Mouse (Mus musculus): Measurements from ENCODE around the gene Iqgap1. TPM values are rescaled to one million over a fixed set of nuclear protein-coding genes. Genes with fewer than 3 reads are reported as not detected.

Iqgap1 gene
- polyA plus RNA-seq, 1 experiment from 2014 or later: 25.9 TPM

DNA sequence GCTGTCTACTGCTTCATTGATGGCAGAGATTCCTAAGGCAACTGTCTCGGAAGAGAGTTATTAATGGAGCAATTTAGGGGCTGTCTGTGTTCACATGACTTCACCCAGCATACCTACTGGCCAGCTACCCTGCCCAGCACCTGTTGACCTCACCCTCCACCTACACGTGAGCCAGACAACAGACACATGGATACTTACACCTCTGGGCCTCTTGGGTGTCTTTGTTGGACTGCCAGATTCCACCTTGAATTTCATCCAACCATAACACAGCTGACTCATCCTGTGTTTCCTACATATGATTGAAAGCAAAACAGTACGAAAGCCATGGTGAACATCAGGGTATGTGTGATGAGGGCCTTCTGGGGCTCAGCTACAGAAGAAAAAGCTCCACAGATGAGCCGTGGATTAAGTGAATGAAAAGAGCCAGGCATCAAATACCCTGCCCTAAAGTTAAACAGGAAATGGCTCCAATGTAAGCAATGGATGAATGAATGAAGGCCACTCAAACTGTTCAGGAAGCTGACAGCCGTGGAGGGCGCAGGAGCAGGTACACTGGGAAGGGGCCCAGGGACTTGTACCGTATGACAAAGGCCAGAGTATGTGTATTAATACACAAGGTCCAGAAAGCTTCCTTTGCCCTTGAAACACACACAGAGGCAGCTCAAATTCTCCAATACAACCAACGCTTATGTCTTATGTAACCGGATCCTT, 81.7 kb downstream of the Iqgap1 start:
- ATAC-seq (ENCODE audit: insufficient number of reproducible peaks, low FRiP score, low TSS enrichment, low read depth) (no peak), DNase-seq (ENCODE audit: low spot score) (no peak)
- 87% methylated on average over 9 of the region's 9 CpGs for WGBS

DNA sequence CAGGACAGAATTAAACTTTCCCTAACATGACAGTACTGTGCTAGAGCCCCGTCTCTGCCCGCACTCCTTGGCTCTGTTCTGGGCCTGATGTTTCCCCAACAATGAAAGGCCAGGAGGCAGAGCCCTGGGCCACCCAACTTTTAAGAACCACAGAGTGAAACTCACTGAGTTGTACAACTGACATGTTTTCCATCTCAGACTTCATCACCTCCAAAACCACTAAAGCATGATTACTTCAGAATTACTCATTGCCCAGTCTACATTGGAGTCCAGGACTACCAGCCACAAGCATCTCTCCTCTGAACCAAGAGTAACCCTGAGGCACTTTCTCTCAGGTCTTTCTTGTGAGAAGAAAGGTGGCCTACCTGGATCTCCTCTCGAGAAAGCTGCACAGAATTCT, 83.1 kb downstream of the Iqgap1 start:
- Histone ChIP-seq H3K4me2 (ENCODE audit: low read depth, severe bottlenecking) (no peak overlapping the region), H3K27me3 (ENCODE audit: control insufficient read depth, insufficient read depth, low read length) (no peaks in the 10 kb centered on the region), H3K27ac (replicated peaks; ENCODE audit: low read depth, low read length) (no peak overlapping the region), H3K9me3 (ENCODE audit: control insufficient read depth, low read length) (no peaks in the 10 kb centered on the region), H3K9ac (ENCODE audit: low read length) (no peak overlapping the region), H3K4me1 (ENCODE audit: control insufficient read depth, insufficient read depth, low read length) (peaks cover 5% of the 10 kb centered on the region), H3K4me3 (ENCODE audit: low read depth, low read length) (no peak overlapping the region), H3K36me3 (ENCODE audit: control insufficient read depth, insufficient read depth, low read length) (no peaks in the 10 kb centered on the region)
- ATAC-seq (ENCODE audit: insufficient number of reproducible peaks, low FRiP score, low TSS enrichment, low read depth) (no peak), DNase-seq (ENCODE audit: low spot score) (no peak)
- 93% methylated on average over 3 of the region's 3 CpGs for WGBS

More for the DNA sequence above, 81.7 kb downstream of the Iqgap1 start:
- Histone ChIP-seq H3K4me2 (ENCODE audit: low read depth, severe bottlenecking) (no peak overlapping the region), H3K9me3 (ENCODE audit: control insufficient read depth, low read length) (no peaks in the 10 kb centered on the region), H3K9ac (ENCODE audit: low read length) (no peak overlapping the region), H3K4me1 (ENCODE audit: control insufficient read depth, insufficient read depth, low read length) (peaks cover 5% of the 10 kb centered on the region), H3K27ac (replicated peaks; ENCODE audit: low read depth, low read length) (no peak overlapping the region), H3K27me3 (ENCODE audit: control insufficient read depth, insufficient read depth, low read length) (no peaks in the 10 kb centered on the region), H3K4me3 (ENCODE audit: low read depth, low read length) (no peak overlapping the region), H3K36me3 (ENCODE audit: control insufficient read depth, insufficient read depth, low read length) (peaks cover 4% of the 10 kb centered on the region; the same call in 1 of the 2 replicates)

DNA sequence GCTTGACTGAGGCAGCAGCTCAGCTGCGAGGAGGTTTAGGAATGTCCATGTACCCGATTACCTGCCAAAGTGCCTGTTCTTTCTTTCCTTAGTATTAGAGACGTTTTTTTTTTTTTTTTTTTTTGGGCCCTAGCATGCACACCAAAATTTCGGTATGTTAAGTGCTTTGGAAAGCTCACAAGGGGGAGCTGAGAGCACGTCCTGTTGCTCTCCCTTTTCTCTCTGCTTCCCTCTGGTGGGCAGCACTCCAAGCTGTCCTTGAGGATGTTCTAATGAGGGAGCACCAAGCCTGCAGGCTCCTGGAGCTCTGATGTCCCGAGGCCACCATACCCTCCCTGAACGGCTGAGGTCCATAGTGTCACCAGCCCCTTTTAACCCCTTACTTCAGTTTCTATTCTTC, 84.8 kb downstream of the Iqgap1 start:
- Histone ChIP-seq H3K27ac (replicated peaks; ENCODE audit: low read depth, low read length) (no peak overlapping the region), H3K4me3 (ENCODE audit: low read depth, low read length) (no peak overlapping the region), H3K4me2 (ENCODE audit: low read depth, severe bottlenecking) (no peak overlapping the region), H3K9ac (ENCODE audit: low read length) (no peak overlapping the region), H3K27me3 (ENCODE audit: control insufficient read depth, insufficient read depth, low read length) (no peaks in the 10 kb centered on the region), H3K9me3 (ENCODE audit: control insufficient read depth, low read length) (no peaks in the 10 kb centered on the region), H3K36me3 (ENCODE audit: control insufficient read depth, insufficient read depth, low read length) (no peaks in the 10 kb centered on the region), H3K4me1 (ENCODE audit: control insufficient read depth, insufficient read depth, low read length) (no peaks in the 10 kb centered on the region)
- DNase-seq (ENCODE audit: low spot score) (peak; percentile 67), ATAC-seq (ENCODE audit: insufficient number of reproducible peaks, low FRiP score, low TSS enrichment, low read depth) (no peak)
- WGBS: 36% methylated on average over 7 of the region's 7 CpGs

DNA sequence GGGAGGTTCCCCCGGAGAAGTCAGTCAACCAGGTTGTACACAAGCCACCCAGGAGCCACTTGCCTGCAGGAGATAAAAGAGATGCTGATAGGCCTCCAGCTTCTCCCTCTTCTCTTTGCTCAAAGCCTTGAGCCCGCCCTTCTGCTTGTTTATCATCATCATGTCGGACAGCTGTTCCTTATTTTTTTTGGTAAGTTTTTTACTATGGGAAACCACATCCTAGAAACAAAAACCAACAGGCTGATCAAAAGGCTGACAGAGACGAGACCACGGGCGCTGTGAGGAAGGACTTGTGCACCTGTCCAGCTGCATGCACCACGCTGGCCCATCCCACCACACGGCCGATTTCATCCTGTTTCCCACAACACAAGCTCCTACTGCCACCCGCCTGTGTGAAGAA, 89.6 kb downstream of the Iqgap1 start:
- Histone ChIP-seq H3K9ac (ENCODE audit: low read length) (no peak overlapping the region), H3K27ac (replicated peaks; ENCODE audit: low read depth, low read length) (no peak overlapping the region), H3K4me1 (ENCODE audit: control insufficient read depth, insufficient read depth, low read length) (no peaks in the 10 kb centered on the region), H3K9me3 (ENCODE audit: control insufficient read depth, low read length) (no peaks in the 10 kb centered on the region), H3K4me3 (ENCODE audit: low read depth, low read length) (no peak overlapping the region), H3K36me3 (ENCODE audit: control insufficient read depth, insufficient read depth, low read length) (0 out of 2 replicates have a peak, but pooled peaks cover 3% of the 10 kb centered on the region), H3K27me3 (ENCODE audit: control insufficient read depth, insufficient read depth, low read length) (no peaks in the 10 kb centered on the region), H3K4me2 (ENCODE audit: low read depth, severe bottlenecking) (no peak overlapping the region)
- no peak for ATAC-seq (ENCODE audit: insufficient number of reproducible peaks, low FRiP score, low TSS enrichment, low read depth)
- 91% methylated on average over 10 of the region's 10 CpGs for WGBS
- no peak for DNase-seq (ENCODE audit: low spot score)

DNA sequence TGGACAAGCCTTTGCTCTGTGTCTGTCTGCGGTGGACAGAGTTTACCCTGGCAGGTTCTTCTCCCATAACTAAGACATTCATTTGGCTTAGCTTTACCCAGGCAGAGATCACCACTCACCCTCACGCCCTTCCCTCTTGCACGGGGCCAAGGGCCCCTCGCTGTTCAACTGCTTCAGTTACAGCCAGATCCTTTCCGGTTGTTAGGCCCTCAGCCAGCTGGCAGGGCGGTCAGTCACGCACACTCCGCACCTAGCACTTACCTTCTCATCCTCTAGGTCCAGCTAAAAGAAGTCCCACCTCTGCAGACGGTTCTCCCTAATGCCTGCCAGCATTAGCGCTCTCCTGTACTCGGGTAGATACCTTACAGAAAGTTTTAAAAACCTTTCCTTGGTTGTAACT, 92.8 kb downstream of the Iqgap1 start:
- Histone ChIP-seq H3K9ac (ENCODE audit: low read length) (no peak overlapping the region), H3K4me2 (ENCODE audit: low read depth, severe bottlenecking) (no peak overlapping the region), H3K9me3 (ENCODE audit: control insufficient read depth, low read length) (no peaks in the 10 kb centered on the region), H3K4me1 (ENCODE audit: control insufficient read depth, insufficient read depth, low read length) (no peaks in the 10 kb centered on the region), H3K27ac (replicated peaks; ENCODE audit: low read depth, low read length) (no peak overlapping the region), H3K4me3 (ENCODE audit: low read depth, low read length) (no peak overlapping the region), H3K27me3 (ENCODE audit: control insufficient read depth, insufficient read depth, low read length) (no peaks in the 10 kb centered on the region), H3K36me3 (ENCODE audit: control insufficient read depth, insufficient read depth, low read length) (0 out of 2 replicates have a peak, but pooled peaks cover 3% of the 10 kb centered on the region)
- DNase-seq (ENCODE audit: low spot score) (no peak), ATAC-seq (ENCODE audit: insufficient number of reproducible peaks, low FRiP score, low TSS enrichment, low read depth) (no peak)
- 86% methylated on average over 11 of the region's 11 CpGs for WGBS

DNA sequence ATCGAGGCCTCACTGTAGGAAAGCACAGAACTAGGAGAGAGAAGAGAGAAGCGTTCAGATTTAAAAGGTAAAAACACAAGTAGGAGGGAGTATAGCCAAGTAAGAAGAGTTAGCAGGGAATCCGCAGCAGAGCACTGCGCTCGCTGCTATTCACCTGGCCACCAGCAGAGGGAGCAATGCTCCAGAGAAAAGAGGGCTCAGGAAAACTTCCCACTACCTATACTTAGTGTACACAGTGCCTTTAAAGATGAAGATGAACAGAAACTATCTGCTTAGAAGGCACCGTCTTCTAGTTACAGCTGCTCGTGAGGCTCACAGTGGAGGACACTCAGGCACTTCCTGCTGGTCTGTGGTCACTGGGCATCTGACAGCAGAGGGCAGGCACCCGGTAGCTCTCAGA, 96.1 kb downstream of the Iqgap1 start:
- Histone ChIP-seq H3K4me1 (ENCODE audit: control insufficient read depth, insufficient read depth, low read length) (no peaks in the 10 kb centered on the region), H3K4me2 (ENCODE audit: low read depth, severe bottlenecking) (no peak overlapping the region), H3K4me3 (ENCODE audit: low read depth, low read length) (no peak overlapping the region), H3K9ac (ENCODE audit: low read length) (no peak overlapping the region), H3K27ac (replicated peaks; ENCODE audit: low read depth, low read length) (no peak overlapping the region), H3K9me3 (ENCODE audit: control insufficient read depth, low read length) (no peaks in the 10 kb centered on the region), H3K27me3 (ENCODE audit: control insufficient read depth, insufficient read depth, low read length) (no peaks in the 10 kb centered on the region), H3K36me3 (ENCODE audit: control insufficient read depth, insufficient read depth, low read length) (0 out of 2 replicates have a peak, but pooled peaks cover 3% of the 10 kb centered on the region)
- DNase-seq (ENCODE audit: low spot score) (peak; percentile 83), ATAC-seq (ENCODE audit: insufficient number of reproducible peaks, low FRiP score, low TSS enrichment, low read depth) (no peak)
- 31% methylated on average over 8 of the region's 8 CpGs for WGBS

DNA sequence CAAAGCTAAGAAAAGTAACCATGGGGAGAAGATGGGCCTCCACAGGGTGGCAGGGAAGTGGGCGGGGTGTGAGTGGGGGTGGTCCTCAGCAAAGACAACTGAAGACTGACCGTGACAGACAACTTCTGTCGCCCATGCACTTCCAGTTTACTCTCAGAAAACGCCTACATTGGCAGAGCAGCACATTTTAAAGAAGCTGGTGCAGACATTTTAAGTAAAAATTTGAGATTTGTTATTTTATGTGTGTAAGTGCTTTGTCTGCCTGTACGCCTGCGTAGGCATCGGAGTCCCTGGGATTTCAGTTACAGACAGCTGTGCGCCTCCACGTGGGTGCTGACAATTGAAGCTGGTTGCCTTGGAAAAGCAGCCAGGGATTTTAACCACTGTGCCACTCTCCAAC, 104.7 kb downstream of the Iqgap1 start:
- Histone ChIP-seq H3K27me3 (ENCODE audit: control insufficient read depth, insufficient read depth, low read length) (no peaks in the 10 kb centered on the region), H3K9me3 (ENCODE audit: control insufficient read depth, low read length) (no peaks in the 10 kb centered on the region), H3K9ac (ENCODE audit: low read length) (no peak overlapping the region), H3K36me3 (ENCODE audit: control insufficient read depth, insufficient read depth, low read length) (no peaks in the 10 kb centered on the region), H3K4me1 (ENCODE audit: control insufficient read depth, insufficient read depth, low read length) (no peaks in the 10 kb centered on the region), H3K27ac (replicated peaks; ENCODE audit: low read depth, low read length) (no peak overlapping the region), H3K4me3 (ENCODE audit: low read depth, low read length) (no peak overlapping the region), H3K4me2 (ENCODE audit: low read depth, severe bottlenecking) (no peak overlapping the region)
- 50% methylated on average over 9 of the region's 9 CpGs for WGBS
- DNase-seq (ENCODE audit: low spot score) (no peak), ATAC-seq (ENCODE audit: insufficient number of reproducible peaks, low FRiP score, low TSS enrichment, low read depth) (no peak)

DNA sequence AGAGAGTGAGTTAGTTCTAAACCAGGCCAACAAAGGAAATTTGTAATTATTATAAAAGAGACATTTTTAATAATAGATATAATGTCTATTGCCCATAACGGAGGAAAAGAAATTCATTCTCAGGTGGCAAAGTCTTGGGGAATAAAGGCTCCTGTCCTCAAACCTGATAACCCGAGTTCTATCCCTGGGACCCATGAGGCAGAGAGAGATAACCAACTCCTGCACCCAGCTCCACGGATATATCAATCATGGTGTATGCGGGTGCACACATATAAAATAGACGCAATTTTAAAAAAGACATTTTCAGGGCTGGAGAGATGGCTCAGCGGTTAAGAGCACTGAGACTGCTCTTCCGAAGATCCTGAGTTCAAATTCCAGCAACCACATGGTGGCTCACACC, 106.2 kb downstream of the Iqgap1 start:
- no peak overlapping the region for H3K4me3 ChIP-seq (ENCODE audit: low read depth, low read length)
- DNase-seq (ENCODE audit: low spot score): no peak
- no peak overlapping the region for H3K9ac ChIP-seq (ENCODE audit: low read length)
- H3K4me1 ChIP-seq (ENCODE audit: control insufficient read depth, insufficient read depth, low read length): no peaks in the 10 kb centered on the region
- no peak overlapping the region for H3K4me2 ChIP-seq (ENCODE audit: low read depth, severe bottlenecking)
- no peaks in the 10 kb centered on the region for H3K9me3 ChIP-seq (ENCODE audit: control insufficient read depth, low read length)
- no peaks in the 10 kb centered on the region for H3K36me3 ChIP-seq (ENCODE audit: control insufficient read depth, insufficient read depth, low read length)
- H3K27ac ChIP-seq (replicated peaks; ENCODE audit: low read depth, low read length): no peak overlapping the region
- WGBS: 96% methylated on average over 7 of the region's 7 CpGs
- no peak for ATAC-seq (ENCODE audit: insufficient number of reproducible peaks, low FRiP score, low TSS enrichment, low read depth)
- H3K27me3 ChIP-seq (ENCODE audit: control insufficient read depth, insufficient read depth, low read length): no peaks in the 10 kb centered on the region

DNA sequence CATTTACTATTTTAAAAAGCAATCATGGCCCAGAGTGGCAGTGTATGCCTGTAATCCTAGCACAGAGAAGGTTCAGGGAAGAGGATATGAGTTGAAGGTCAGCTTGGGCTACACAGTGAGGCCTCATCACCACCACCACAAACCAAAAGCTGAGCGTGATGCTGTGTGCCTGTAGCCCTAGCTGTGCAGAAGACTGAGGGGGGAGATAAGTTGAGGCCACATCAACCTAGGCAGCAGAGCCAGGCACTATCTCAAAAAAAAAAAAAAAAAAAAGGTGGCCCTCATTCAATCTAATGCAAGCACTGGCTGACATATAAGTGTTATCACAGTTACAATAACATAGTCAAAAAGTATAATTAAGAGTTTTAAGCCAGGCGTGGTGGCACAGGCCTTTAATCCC, 106.7 kb downstream of the Iqgap1 start:
- Histone ChIP-seq H3K27ac (replicated peaks; ENCODE audit: low read depth, low read length) (no peak overlapping the region), H3K9ac (ENCODE audit: low read length) (no peak overlapping the region), H3K36me3 (ENCODE audit: control insufficient read depth, insufficient read depth, low read length) (no peaks in the 10 kb centered on the region), H3K4me1 (ENCODE audit: control insufficient read depth, insufficient read depth, low read length) (no peaks in the 10 kb centered on the region), H3K4me3 (ENCODE audit: low read depth, low read length) (no peak overlapping the region), H3K9me3 (ENCODE audit: control insufficient read depth, low read length) (no peaks in the 10 kb centered on the region), H3K4me2 (ENCODE audit: low read depth, severe bottlenecking) (no peak overlapping the region), H3K27me3 (ENCODE audit: control insufficient read depth, insufficient read depth, low read length) (no peaks in the 10 kb centered on the region)
- ATAC-seq (ENCODE audit: insufficient number of reproducible peaks, low FRiP score, low TSS enrichment, low read depth): no peak
- 95% methylated on average over 2 of the region's 2 CpGs for WGBS
- DNase-seq (ENCODE audit: low spot score): no peak
